Mouse (Mus musculus): ENCODE measurements around the gene Gm39115.

GRCm38 (mm10) chr7:142091848-142092247, 44.0 kb downstream of the Gm39115 start:
- no peak for TF ChIP-seq NELFE (IDR thresholded peaks at IDR 0.05; ENCODE audit: low read depth, low read length)
- no peak for TF ChIP-seq CTCF (IDR thresholded peaks at IDR 0.05 in 2 of 3, conservative IDR thresholded peaks at IDR 0.05 in 1 of 3; ENCODE audit: control insufficient read depth in 1 of 3, insufficient read depth in 1 of 3, low read depth in 2 of 3, low read length in 3 of 3, poor library complexity in 1 of 3, severe bottlenecking in 1 of 3)
- no peak for TF ChIP-seq RAD21 (IDR thresholded peaks at IDR 0.05; ENCODE audit: low read depth, low read length)
- no peak for TF ChIP-seq POLR2AphosphoS2 (IDR thresholded peaks at IDR 0.05; ENCODE audit: low read length)

Data from MEL (cell line).